Mouse (Mus musculus) neural tube, embryonic 15.5 days (tissue): ENCODE results near the gene Slc10a3. TPM values are rescaled to one million over a fixed set of nuclear protein-coding genes. Genes with fewer than 3 reads are reported as not detected.
"Not testable (repeated sequence)": the region's sequence is repeated elsewhere in the genome, so short reads cannot be mapped to it uniquely, and the experiment has no call there.

Experiments
- ATAC-seq: fragments of 200-750 bp; cut with Nextera tagmentation; 2 replicates; pipeline ENCODE4 v1.8.0; 2017; ENCODE audit warnings: mild to moderate bottlenecking, moderate TSS enrichment, moderate library complexity; ENCODE audit not compliant: low FRiP score
- H3K27ac ChIP-seq: fragments of 300-500 bp; sonication (generic); replicated peaks from 2 replicates; pipeline ENCODE4 v1.5.1; 2015; ENCODE audit warnings: mild to moderate bottlenecking, inconsistent platforms
- H3K27me3 ChIP-seq: fragments of 300-500 bp; sonication (generic); replicated peaks from 2 replicates; pipeline ENCODE4 v1.6.1; 2015; ENCODE audit warnings: inconsistent platforms
- H3K36me3 ChIP-seq: fragments of 300-500 bp; sonication (generic); 2 replicates; pipeline ENCODE4 v1.6.1; 2015; ENCODE audit warnings: inconsistent platforms
- H3K4me1 ChIP-seq: fragments of 300-500 bp; sonication (generic); 2 replicates; pipeline ENCODE4 v1.6.1; 2015; ENCODE audit warnings: inconsistent platforms
- H3K4me2 ChIP-seq: fragments of 300-500 bp; sonication (generic); 2 replicates; pipeline ENCODE4 v1.6.1; 2015; ENCODE audit warnings: inconsistent platforms, mild to moderate bottlenecking, moderate library complexity
- H3K4me3 ChIP-seq: fragments of 300-500 bp; sonication (generic); replicated peaks from 2 replicates; pipeline ENCODE4 v1.5.1; 2015; ENCODE audit warnings: mild to moderate bottlenecking, inconsistent platforms
- H3K9ac ChIP-seq: fragments of 300-500 bp; sonication (generic); replicated peaks from 2 replicates; pipeline ENCODE4 v1.6.1; 2015; ENCODE audit warnings: mild to moderate bottlenecking, inconsistent platforms
- H3K9me3 ChIP-seq: fragments of 300-500 bp; sonication (generic); replicated peaks from 2 replicates; pipeline ENCODE4 v1.6.1; 2016; ENCODE audit warnings: inconsistent platforms
- WGBS: fragments of 180-500 bp; shearing (Covaris S2); methylation state at CpG from one replicate; pipeline ENCODE4 v1.1.7; 2015; ENCODE audit warnings: mixed read lengths; 5-methylcytosine and 5-hydroxymethylcytosine counted together
- polyA plus RNA-seq: library from polyadenylated mRNA; unstranded; fragments of >200 nt; fragmentation: Nextera tagmentation; extraction: Ambion mirVana; gene quantifications from 2 replicates; pipeline ENCODE4 v1.2.1, GENCODE M21; 2015

The Slc10a3 gene
- 8.9 and 9.5 TPM in 2 replicates for polyA plus RNA-seq

DNA sequence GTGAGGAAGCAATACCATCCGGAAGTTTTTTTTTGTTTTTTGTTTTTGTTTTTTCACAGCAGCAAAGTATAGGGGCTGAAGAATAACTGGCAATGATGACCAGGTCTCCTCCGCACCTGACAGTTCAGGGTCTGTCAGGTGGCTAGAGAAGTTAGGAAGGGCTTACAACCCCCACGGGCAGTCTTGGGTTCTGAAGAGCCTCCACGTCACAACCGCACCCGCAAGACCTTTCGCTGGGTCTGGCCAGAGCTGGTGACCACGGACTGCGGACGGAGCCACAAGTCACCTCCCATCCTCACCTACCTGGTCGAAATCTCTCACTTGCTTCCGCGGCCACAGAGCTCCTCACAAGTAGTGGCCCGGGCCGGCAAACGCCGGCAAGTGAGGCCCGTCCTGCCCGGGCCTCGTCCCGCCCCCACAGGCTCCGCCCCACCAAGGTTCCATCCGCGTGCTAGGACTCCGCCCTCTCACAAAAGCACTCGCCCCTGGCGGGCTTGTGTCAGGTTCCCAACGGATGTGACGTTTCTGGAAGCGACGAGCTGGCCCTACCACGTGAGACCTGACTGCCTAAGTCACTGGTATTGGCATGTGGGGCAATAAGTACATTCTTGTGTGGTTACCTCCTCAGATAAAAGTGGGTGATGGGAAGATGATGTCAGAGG lies at the start of gene Slc10a3, which contains the start of gene Ubl4a:
Slc10a3 (minus strand) TSS at position 462 of the 662 bp plus-strand sequence.
Ubl4a (minus strand) TSS at position 331 of the 662 bp plus-strand sequence.
- Histone ChIP-seq H3K9ac (peak within 1 kb of the TSS; percentile 45), H3K9me3 (no peaks in the 10 kb centered on the region), H3K4me1 (peaks cover 9% of the 10 kb centered on the region), H3K4me3 (peak within 1 kb of the TSS; percentile 48), H3K36me3 (no peaks in the 10 kb centered on the region), H3K27ac (0 out of 2 replicates have a peak within 1 kb of the TSS, but pooled peaks have one; percentile 23), H3K4me2 (peak within 1 kb of the TSS; percentile 62), H3K27me3 (no peaks in the 10 kb centered on the region)
- WGBS: 31% methylated on average over 32 of the region's 32 CpGs
- ATAC-seq: peak; percentile 91

DNA sequence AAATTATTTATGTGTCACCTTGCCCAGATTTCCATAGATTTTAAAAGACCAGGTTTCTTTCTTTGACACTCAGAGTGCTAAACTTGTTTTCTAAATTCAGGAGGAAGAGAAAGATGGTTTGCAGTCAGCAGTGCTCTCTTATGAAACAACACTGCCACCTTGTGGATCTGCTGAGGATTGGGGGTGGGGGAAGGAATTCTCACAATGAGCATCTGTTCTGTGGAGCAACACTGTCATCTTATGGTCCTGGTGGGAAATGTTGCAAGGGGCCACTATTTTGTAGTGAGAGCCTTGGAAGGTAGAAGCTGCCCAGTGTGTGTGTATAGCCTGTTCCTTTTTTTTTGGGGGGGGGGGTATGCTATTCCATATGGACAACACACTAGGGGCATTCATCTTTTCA lies 40.2 kb upstream of the Slc10a3 start:
- H3K4me1 ChIP-seq: no peaks in the 10 kb centered on the region
- no peaks in the 10 kb centered on the region for H3K27me3 ChIP-seq
- no peaks in the 10 kb centered on the region for H3K9me3 ChIP-seq
- ATAC-seq: peak; percentile 81
- H3K4me2 ChIP-seq: no peak overlapping the region
- no peak overlapping the region for H3K9ac ChIP-seq
- no peak overlapping the region for H3K4me3 ChIP-seq
- no peaks in the 10 kb centered on the region for H3K36me3 ChIP-seq
- H3K27ac ChIP-seq: no peak overlapping the region

DNA sequence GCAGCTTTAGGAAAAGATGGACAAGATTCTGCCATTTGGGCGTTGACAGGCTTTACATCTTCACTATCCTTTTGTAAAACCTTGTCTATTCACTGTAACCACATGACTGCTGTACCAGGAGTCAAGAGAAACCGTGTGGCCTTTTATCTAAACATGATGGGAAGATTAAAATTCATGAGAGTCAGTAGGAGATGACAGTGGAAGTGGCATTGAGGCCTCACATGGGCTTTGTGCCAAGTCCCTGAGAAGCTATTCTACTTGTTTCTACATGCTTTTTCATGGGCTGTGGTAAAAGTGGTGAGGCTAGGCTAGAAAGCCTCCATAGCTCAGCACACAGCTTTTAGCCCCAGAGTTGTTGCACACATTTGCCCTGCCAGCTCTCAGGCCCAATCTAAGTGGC lies 35.2 kb upstream of the Slc10a3 start:
- ATAC-seq: no peak
- Histone ChIP-seq H3K9me3 (no peaks in the 10 kb centered on the region), H3K36me3 (no peaks in the 10 kb centered on the region), H3K9ac (no peak overlapping the region), H3K4me3 (no peak overlapping the region), H3K4me2 (no peak overlapping the region), H3K27me3 (no peaks in the 10 kb centered on the region), H3K4me1 (no peaks in the 10 kb centered on the region), H3K27ac (no peak overlapping the region)
- WGBS: 39% methylated on average over 2 of the region's 2 CpGs

DNA sequence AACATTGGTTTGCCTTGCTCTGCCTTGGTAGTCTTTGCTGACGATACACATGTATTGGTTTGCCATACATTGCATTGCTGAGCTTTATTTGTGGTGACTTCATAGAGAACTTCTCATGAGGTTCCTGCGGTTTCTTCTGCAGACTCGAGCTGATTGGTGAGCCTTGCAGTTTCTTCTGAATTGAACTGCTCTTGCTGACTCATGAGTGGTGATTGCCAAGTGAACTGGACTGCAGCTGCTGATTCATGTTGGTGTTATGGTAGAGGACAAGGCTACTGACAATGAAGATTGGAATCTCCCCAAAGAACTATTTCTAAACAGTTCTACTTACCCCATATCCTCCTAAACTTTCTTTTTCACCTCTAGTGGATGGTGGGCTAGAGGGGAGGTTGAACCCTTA lies 27.0 kb upstream of the Slc10a3 start:
- Histone ChIP-seq H3K4me2 (no peak overlapping the region), H3K9me3 (no peaks in the 10 kb centered on the region), H3K36me3 (no peaks in the 10 kb centered on the region), H3K9ac (no peak overlapping the region), H3K4me3 (no peak overlapping the region), H3K4me1 (no peaks in the 10 kb centered on the region), H3K27ac (no peak overlapping the region), H3K27me3 (no peaks in the 10 kb centered on the region)
- 87% methylated on average over 3 of the region's 3 CpGs for WGBS
- ATAC-seq: no peak

DNA sequence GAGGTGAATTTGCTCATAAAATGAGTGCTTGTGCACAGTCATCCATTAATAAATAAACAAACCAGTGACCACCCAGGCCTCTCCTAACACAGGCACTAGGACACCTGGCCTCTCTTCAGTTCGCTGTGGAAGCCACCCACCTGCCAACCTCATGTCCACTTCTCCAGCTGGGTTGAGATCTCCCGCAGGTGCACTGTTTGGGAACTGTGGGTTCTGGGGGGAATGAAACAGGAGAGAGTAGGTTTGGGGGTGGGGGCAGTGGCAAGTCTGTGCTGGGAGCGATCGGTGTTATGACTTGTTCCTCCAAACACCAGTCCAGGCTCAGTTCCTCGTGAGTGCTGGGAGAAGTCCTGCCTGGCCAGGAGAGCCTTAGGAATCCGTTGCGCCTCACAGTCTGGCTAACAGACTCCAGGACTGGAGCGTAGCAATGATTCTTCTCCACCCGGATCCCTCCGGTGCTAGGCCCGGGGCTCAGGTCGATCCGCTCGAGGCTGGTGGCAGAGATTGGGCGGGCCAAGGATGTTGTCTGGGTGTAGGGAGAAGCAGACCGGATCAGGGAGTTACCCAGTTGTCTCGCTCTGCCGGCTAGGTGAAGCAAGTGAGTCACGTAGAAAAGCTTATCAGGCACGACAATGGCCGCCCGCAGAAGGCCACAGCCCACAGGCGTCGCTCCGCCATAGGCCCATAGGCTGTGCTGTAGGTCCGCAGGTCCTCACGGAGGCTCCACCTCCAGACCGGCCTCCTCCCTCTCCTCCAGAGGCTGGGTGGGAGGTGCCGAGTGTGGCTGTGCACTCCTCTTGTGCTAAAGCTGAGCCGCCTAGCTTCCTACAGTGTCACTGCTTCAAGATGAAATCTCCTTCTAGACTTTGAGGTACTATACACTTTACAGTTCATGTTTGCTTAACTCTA lies 19.6 kb upstream of the Slc10a3 start, which contains the start of the genes Fam3a and Ikbkg:
Fam3a (minus strand) TSS at position 738 of the 909 bp plus-strand sequence.
Ikbkg (plus strand) TSS at position 756 of the 909 bp plus-strand sequence.
- Histone ChIP-seq H3K4me2 (peak within 1 kb of the TSS; percentile 60), H3K27me3 (no peaks in the 10 kb centered on the region), H3K4me3 (peak within 1 kb of the TSS; percentile 55), H3K4me1 (peaks cover 8% of the 10 kb centered on the region; the same call in 1 of the 2 replicates), H3K9ac (peak within 1 kb of the TSS; percentile 67), H3K9me3 (no peaks in the 10 kb centered on the region), H3K36me3 (no peaks in the 10 kb centered on the region), H3K27ac (peak within 1 kb of the TSS; percentile 84)
- ATAC-seq: peak; percentile 100
- WGBS: 20% methylated on average over 29 of the region's 30 CpGs

DNA sequence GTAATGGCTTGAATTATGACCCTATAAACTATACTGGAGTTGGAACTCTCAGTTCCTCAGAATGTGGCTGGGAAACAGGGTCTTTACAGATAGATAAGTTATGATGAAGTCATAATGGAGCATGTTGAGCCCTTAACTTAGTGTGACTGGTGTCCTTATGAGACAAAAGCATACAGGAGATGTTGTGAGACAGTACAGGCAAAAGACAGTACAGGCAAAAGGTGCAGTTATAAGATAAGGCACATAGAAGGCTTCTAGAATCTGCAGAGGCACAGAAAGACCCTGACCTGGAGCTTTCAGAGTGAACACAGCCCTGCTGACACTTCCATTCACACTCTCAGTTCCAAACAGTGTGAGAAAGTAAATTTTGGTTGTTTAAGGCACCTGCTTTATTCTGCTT lies 15.0 kb upstream of the Slc10a3 start:
- Histone ChIP-seq H3K36me3 (peaks cover 6% of the 10 kb centered on the region; the same call in 1 of the 2 replicates), H3K27me3 (no peaks in the 10 kb centered on the region), H3K9me3 (no peaks in the 10 kb centered on the region), H3K27ac (no peak overlapping the region), H3K9ac (no peak overlapping the region), H3K4me2 (no peak overlapping the region), H3K4me3 (no peak overlapping the region), H3K4me1 (peaks cover 2% of the 10 kb centered on the region; the same call in 1 of the 2 replicates)
- ATAC-seq: no peak

DNA sequence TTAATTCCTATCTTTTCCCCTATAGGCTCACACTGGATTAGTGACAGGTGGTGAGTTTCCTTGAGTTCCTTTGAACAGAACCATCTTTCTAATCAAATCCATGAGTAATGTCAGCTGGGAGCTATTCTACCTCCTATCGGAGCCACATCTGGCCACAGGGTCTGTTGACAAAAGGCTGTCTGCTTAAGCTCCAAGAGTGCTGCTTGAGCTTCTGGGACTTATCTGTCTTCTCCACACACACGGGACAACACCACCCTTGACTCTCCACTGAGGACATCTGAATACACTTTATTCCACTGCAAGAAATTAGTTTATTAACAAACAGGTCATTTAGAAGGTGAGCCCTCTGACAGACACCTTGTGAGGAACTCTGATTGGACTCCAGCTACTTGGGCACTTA lies 11.3 kb upstream of the Slc10a3 start:
- no peaks in the 10 kb centered on the region for H3K9me3 ChIP-seq
- H3K27me3 ChIP-seq: no peaks in the 10 kb centered on the region
- H3K4me2 ChIP-seq: no peak overlapping the region
- 87% methylated on average over 2 of the region's 2 CpGs for WGBS
- H3K4me3 ChIP-seq: no peak overlapping the region
- no peaks in the 10 kb centered on the region for H3K4me1 ChIP-seq
- H3K9ac ChIP-seq: no peak overlapping the region
- no peak for ATAC-seq
- peaks cover 6% of the 10 kb centered on the region; the same call in 1 of the 2 replicates for H3K36me3 ChIP-seq
- no peak overlapping the region for H3K27ac ChIP-seq

DNA sequence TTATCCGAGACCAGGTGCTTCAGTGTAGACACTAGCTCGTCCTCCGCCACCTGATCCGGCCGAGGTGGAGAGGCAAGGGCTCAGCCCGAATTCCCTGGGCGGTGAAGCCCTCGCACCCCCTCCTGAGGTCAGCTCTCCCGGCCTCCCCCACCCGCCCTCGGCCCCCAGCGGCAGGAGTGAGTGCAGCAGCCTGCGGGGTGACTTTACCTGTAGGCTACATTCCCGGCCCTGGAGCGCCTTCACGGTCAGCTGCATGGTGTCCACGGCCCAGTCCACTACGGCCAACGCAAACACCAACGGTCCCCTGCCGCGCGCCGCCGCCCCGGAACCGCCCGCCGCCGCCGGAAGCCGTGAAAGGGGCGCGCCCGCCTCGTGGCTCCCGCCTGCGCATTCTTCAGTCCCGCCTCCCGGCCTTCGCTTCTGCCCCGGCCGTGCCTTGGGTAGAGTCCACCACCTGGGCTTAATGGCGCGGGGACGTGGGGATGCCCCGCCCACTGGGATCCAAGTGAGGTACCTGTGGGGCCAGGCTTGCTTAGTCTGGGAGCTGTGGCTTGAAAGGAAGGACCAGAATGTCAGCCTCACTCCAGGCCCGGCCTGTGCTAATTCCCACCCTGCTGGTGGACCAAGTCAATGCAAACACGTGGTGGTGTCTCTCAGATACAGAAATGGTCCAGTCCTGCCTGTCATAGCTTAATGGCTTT lies 4.8 kb downstream of the Slc10a3 start:
- Histone ChIP-seq H3K9ac (peak overlapping the region; percentile 80), H3K4me2 (peak overlapping the region; percentile 63), H3K27ac (peak overlapping the region; percentile 79), H3K4me1 (peaks cover 19% of the 10 kb centered on the region), H3K27me3 (no peaks in the 10 kb centered on the region), H3K36me3 (no peaks in the 10 kb centered on the region), H3K9me3 (no peaks in the 10 kb centered on the region), H3K4me3 (peak overlapping the region; percentile 56)
- WGBS: 20% methylated on average over 38 of the region's 49 CpGs
- ATAC-seq: peak; percentile 86

DNA sequence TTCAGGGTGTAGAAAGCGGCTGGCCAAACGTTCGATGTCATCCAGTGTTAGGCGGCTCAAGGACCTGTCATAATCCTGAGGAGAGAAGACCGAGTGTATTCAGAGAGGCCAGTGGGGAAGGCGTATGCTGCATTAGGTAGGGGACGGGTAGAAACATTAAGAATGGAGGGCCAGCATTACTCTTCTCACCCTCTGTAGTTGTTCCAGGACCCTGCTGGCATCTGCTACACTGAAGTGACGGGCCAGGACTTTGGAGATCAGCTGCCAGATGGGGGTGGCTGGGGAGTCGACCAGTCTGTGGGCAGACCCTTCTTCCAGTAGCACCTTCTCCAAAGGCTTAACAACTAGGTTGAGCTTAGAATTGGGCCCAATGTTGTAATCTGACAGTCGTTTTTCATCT lies 5.6 kb downstream of the Slc10a3 start:
- Histone ChIP-seq H3K36me3 (no peaks in the 10 kb centered on the region), H3K9me3 (no peaks in the 10 kb centered on the region), H3K27me3 (no peaks in the 10 kb centered on the region), H3K4me1 (peaks cover 18% of the 10 kb centered on the region), H3K4me2 (peak overlapping the region; percentile 63), H3K9ac (peak overlapping the region; percentile 80), H3K27ac (peak overlapping the region; percentile 79; the same call in 1 of the 2 replicates), H3K4me3 (peak overlapping the region; percentile 56)
- WGBS: 71% methylated on average over 10 of the region's 10 CpGs
- no peak for ATAC-seq

DNA sequence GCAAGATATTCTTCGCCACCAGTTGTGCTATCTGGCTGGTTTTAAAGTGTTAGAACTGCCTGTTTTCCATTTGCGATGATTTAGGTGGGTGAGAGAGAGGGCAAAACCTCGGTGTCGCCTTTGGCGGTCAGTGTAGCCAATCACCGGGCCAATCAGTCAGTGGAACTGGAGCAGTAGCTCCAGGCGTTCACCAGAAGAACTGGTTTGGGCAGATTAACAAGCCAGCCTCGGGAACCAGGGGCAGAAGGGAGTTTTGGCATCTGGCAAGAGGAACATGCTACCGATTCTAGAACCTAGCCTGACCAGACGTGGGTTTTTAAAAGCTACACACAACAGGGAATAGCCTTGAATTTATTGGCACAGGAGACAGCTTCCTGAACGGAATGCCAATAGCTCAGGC lies 14.0 kb downstream of the Slc10a3 start:
- Histone ChIP-seq H3K4me2 (no peak overlapping the region), H3K36me3 (no peaks in the 10 kb centered on the region), H3K9ac (no peak overlapping the region), H3K4me1 (no peaks in the 10 kb centered on the region), H3K9me3 (no peaks in the 10 kb centered on the region), H3K27ac (no peak overlapping the region), H3K4me3 (no peak overlapping the region), H3K27me3 (no peaks in the 10 kb centered on the region)
- 52% methylated on average over 11 of the region's 11 CpGs for WGBS
- ATAC-seq: no peak

DNA sequence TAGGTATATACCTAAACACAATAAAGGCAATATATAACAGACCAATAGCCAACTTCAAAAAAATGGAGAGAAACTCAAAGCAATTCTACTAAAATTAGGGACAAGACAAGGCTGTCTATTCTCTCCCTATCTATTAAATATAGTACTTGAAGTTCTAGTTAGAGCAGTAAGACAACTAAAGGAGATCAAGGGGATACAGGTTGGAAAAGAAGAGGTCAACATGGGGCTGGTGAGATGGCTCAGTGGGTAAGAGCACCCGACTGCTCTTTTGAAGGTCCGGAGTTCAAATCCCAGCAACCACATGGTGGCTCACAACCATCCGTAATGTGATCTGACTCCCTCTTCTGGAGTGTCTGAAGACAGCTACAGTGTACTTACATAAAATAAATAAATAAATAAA lies 16.1 kb downstream of the Slc10a3 start:
- not testable (repeated sequence) for H3K27ac ChIP-seq, H3K9ac ChIP-seq, H3K4me3 ChIP-seq, H3K9me3 ChIP-seq, ATAC-seq, H3K27me3 ChIP-seq, H3K36me3 ChIP-seq, H3K4me2 ChIP-seq, H3K4me1 ChIP-seq
- WGBS: 92% methylated on average over 3 of the region's 3 CpGs
